ENCODE assay signal across 27 mouse cellular contexts in the genomic region with DNA sequence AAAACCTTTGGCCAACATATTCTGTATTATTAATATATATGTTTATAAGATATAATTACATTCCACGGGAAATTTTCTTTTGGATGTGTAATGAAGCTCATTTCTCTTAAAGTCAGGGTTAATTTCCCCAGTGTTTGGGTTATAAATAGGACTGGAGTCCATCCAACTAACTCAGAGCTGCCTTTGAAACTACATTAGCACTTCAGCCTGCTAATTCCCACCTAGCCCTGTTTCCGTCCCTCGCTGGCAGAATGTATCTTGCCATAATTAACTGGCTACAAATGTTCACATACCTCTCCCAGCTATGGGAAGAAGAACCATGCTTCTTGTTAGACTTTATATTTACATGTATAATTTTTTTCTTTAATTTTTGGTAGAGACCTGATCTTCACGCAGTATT.
A peak's percentile ranks its signal among the peaks of the same experiment; 100 is the strongest.
DNase-seq lines count a peak whose midpoint lies in the region; ATAC-seq lines count a peak whose summit lies in the region.
"Had no signal": no experiment of that assay in that cellular context is flagged by ENCODE, and none has a peak within 500 bp of the region (broad histone marks: within the 10 kb centered on the region; RNA-seq: fewer than 3 reads in every experiment).

No protein-coding gene starts in this region.

- no peaks in the 10 kb centered on the region for H3K9me3 ChIP-seq in embryonic facial prominence, embryonic 14.5 days (ENCODE audit: control insufficient read depth, low read length)
- no peaks in the 10 kb centered on the region for H3K9me3 ChIP-seq in embryonic facial prominence, embryonic 10.5 days
- no peaks in the 10 kb centered on the region for H3K9me3 ChIP-seq in heart, embryonic 13.5 days
- H3K9me3 ChIP-seq in midbrain, embryonic 14.5 days (ENCODE audit: control insufficient read depth, low read length), result no peaks in the 10 kb centered on the region
- no peaks in the 10 kb centered on the region for H3K9me3 ChIP-seq in midbrain, embryonic 13.5 days
- H3K9me3 ChIP-seq: embryonic facial prominence, embryonic 12.5 days; hindbrain, embryonic 15.5 days; limb, embryonic 10.5 days; liver, embryonic 15.5 days; lung, embryonic 15.5 days; megakaryocyte, embryonic 14.5 days had no signal

- H3K36me3 ChIP-seq in embryonic facial prominence, embryonic 14.5 days (ENCODE audit: control insufficient read depth, insufficient read depth, low read length), result peaks cover 19% of the 10 kb centered on the region; the same call in 1 of the 2 replicates
- 0 out of 2 replicates have a peak, but pooled peaks cover 6% of the 10 kb centered on the region for H3K36me3 ChIP-seq in embryonic facial prominence, embryonic 10.5 days (replicated peaks)
- peaks cover 64% of the 10 kb centered on the region for H3K36me3 ChIP-seq in heart, embryonic 13.5 days
- H3K36me3 ChIP-seq in midbrain, embryonic 14.5 days (ENCODE audit: control insufficient read depth, insufficient read depth, low read length), result no peaks in the 10 kb centered on the region
- H3K36me3 ChIP-seq in midbrain, embryonic 13.5 days, result no peaks in the 10 kb centered on the region
- H3K36me3 ChIP-seq: hindbrain, embryonic 15.5 days; liver, embryonic 15.5 days had no signal

- no peak overlapping the region for H3K4me2 ChIP-seq in embryonic facial prominence, embryonic 14.5 days (ENCODE audit: low read depth, low read length)
- H3K4me2 ChIP-seq in heart, embryonic 13.5 days, result no peak overlapping the region
- no peak overlapping the region for H3K4me2 ChIP-seq in midbrain, embryonic 14.5 days (ENCODE audit: low read length)
- no peak overlapping the region for H3K4me2 ChIP-seq in midbrain, embryonic 13.5 days (replicated peaks)
- H3K4me2 ChIP-seq: embryonic facial prominence, embryonic 12.5 days; hindbrain, embryonic 15.5 days; liver, embryonic 15.5 days; lung, embryonic 15.5 days had no signal

- no peaks in the 10 kb centered on the region for H3K27me3 ChIP-seq in embryonic facial prominence, embryonic 14.5 days (replicated peaks; ENCODE audit: control insufficient read depth, insufficient read depth, low read length)
- H3K27me3 ChIP-seq in embryonic facial prominence, embryonic 10.5 days (replicated peaks; ENCODE audit: low read depth, poor library complexity, severe bottlenecking), result no peaks in the 10 kb centered on the region
- H3K27me3 ChIP-seq in heart, embryonic 13.5 days (replicated peaks), result no peaks in the 10 kb centered on the region
- H3K27me3 ChIP-seq in midbrain, embryonic 14.5 days (ENCODE audit: control insufficient read depth, insufficient read depth, low read length), result no peaks in the 10 kb centered on the region
- H3K27me3 ChIP-seq in midbrain, embryonic 13.5 days, result no peaks in the 10 kb centered on the region
- H3K27me3 ChIP-seq: embryonic facial prominence, embryonic 12.5 days; hindbrain, embryonic 15.5 days; liver, embryonic 15.5 days; lung, embryonic 15.5 days; megakaryocyte, embryonic 14.5 days had no signal

- peak; percentile 41 for DNase-seq in embryonic facial prominence, embryonic 14.5 days (ENCODE audit: low spot score)
- no peak for DNase-seq in embryonic facial prominence, embryonic 10.5 days (ENCODE audit: low spot score)
- DNase-seq in heart, adult 11 months, result no peak
- peak; percentile 6 for DNase-seq in midbrain, embryonic 14.5 days
- peak; percentile 21 for DNase-seq in heart, postnatal 4 days
- DNase-seq in cerebellum, postnatal 14 days, result no peak
- DNase-seq: adrenal gland, adult 8-10 months; cerebellum, postnatal 10 days; gastrocnemius, postnatal 10 days; kidney, adult 9 months; kidney, postnatal 14 days; liver; lung, postnatal 36 days had no signal

- no peak for ATAC-seq in embryonic facial prominence, embryonic 14.5 days (ENCODE audit: low read depth)
- ATAC-seq in heart, embryonic 13.5 days (ENCODE audit: extremely low read depth, insufficient number of reproducible peaks, low FRiP score, low TSS enrichment), result no peak
- no peak for ATAC-seq in midbrain, embryonic 14.5 days (ENCODE audit: low FRiP score, low TSS enrichment)
- ATAC-seq in midbrain, embryonic 13.5 days, result no peak
- ATAC-seq: activated CD4-positive, CD25-positive, alpha-beta regulatory T cell, adult 4 months; forebrain, embryonic 16.5 days; intestine, embryonic 16.5 days; midbrain, embryonic 16.5 days had no signal

- 73% methylated on average over 4 of the region's 4 CpGs for whole genome bisulfite sequencing in embryonic facial prominence, embryonic 14.5 days
- WGBS in embryonic facial prominence, embryonic 10.5 days, result 87% methylated on average over 4 of the region's 4 CpGs
- WGBS in heart, embryonic 13.5 days, result 57% methylated on average over 4 of the region's 4 CpGs
- WGBS in midbrain, embryonic 14.5 days, result 90% methylated on average over 4 of the region's 4 CpGs
- WGBS in midbrain, embryonic 13.5 days, result 89% methylated on average over 4 of the region's 4 CpGs

- no peak overlapping the region for H3K9ac ChIP-seq in embryonic facial prominence, embryonic 14.5 days (ENCODE audit: low read depth, low read length)
- H3K9ac ChIP-seq in heart, embryonic 13.5 days, result no peak overlapping the region
- H3K9ac ChIP-seq in midbrain, embryonic 14.5 days (replicated peaks; ENCODE audit: low read length), result no peak overlapping the region
- H3K9ac ChIP-seq in midbrain, embryonic 13.5 days (replicated peaks), result no peak overlapping the region
- H3K9ac ChIP-seq: embryonic facial prominence, embryonic 12.5 days; hindbrain, embryonic 15.5 days; liver, embryonic 15.5 days; lung, embryonic 15.5 days had no signal

- no peak overlapping the region for H3K4me3 ChIP-seq in embryonic facial prominence, embryonic 14.5 days (ENCODE audit: low read depth, low read length)
- no peak overlapping the region for H3K4me3 ChIP-seq in embryonic facial prominence, embryonic 10.5 days
- no peak overlapping the region for H3K4me3 ChIP-seq in heart, embryonic 13.5 days
- H3K4me3 ChIP-seq in midbrain, embryonic 14.5 days (replicated peaks; ENCODE audit: low read depth, low read length), result no peak overlapping the region
- no peak overlapping the region for H3K4me3 ChIP-seq in midbrain, embryonic 13.5 days (replicated peaks)
- H3K4me3 ChIP-seq: embryonic facial prominence, embryonic 12.5 days; erythroblast, embryonic 14.5 days; hindbrain, embryonic 15.5 days; limb, embryonic 10.5 days; liver, embryonic 15.5 days; lung, embryonic 15.5 days; megakaryocyte, embryonic 14.5 days had no signal

- H3K4me1 ChIP-seq in embryonic facial prominence, embryonic 14.5 days (ENCODE audit: control insufficient read depth, insufficient read depth, low read length), result peaks cover 9% of the 10 kb centered on the region; the same call in 1 of the 2 replicates
- no peaks in the 10 kb centered on the region for H3K4me1 ChIP-seq in embryonic facial prominence, embryonic 10.5 days
- peaks cover 21% of the 10 kb centered on the region for H3K4me1 ChIP-seq in heart, embryonic 13.5 days
- no peaks in the 10 kb centered on the region for H3K4me1 ChIP-seq in midbrain, embryonic 14.5 days (ENCODE audit: control insufficient read depth, insufficient read depth, low read length)
- no peaks in the 10 kb centered on the region for H3K4me1 ChIP-seq in midbrain, embryonic 13.5 days (replicated peaks)
- H3K4me1 ChIP-seq: embryonic facial prominence, embryonic 12.5 days; limb, embryonic 10.5 days; liver, embryonic 15.5 days; lung, embryonic 15.5 days had no signal

- no peak overlapping the region for H3K27ac ChIP-seq in embryonic facial prominence, embryonic 14.5 days (replicated peaks; ENCODE audit: low read depth, low read length)
- H3K27ac ChIP-seq in embryonic facial prominence, embryonic 10.5 days (replicated peaks), result no peak overlapping the region
- peak overlapping the region; percentile 89 for H3K27ac ChIP-seq in heart, embryonic 13.5 days (replicated peaks)
- no peak overlapping the region for H3K27ac ChIP-seq in midbrain, embryonic 14.5 days (replicated peaks; ENCODE audit: low read depth, low read length)
- no peak overlapping the region for H3K27ac ChIP-seq in midbrain, embryonic 13.5 days
- H3K27ac ChIP-seq: embryonic facial prominence, embryonic 12.5 days; hindbrain, embryonic 15.5 days; limb, embryonic 10.5 days; liver, embryonic 15.5 days; lung, embryonic 15.5 days; stomach, postnatal 0 days had no signal

Comparison
In these comparisons a context has a peak if more than half of its experiments do, and no peak if none do; other contexts are left out.
1. DNase-seq: peak in embryonic facial prominence, embryonic 14.5 days (single experiment), midbrain, embryonic 14.5 days (single experiment) and heart, postnatal 4 days (single experiment); none in embryonic facial prominence, embryonic 10.5 days (single experiment), heart, adult 11 months (single experiment) and cerebellum, postnatal 14 days (0 of 2).